Mouse (Mus musculus): ENCODE data around the gene Efnb1. TPM values are rescaled to one million over a fixed set of nuclear protein-coding genes. Genes with fewer than 3 reads are reported as not detected.

The Efnb1 gene
- polyA plus RNA-seq, 1 experiment = 0.03 TPM

- Histone ChIP-seq H3K4me1 (ENCODE audit: control insufficient read depth) (peaks cover 15% of the 10 kb centered on the region), H3K27me3 (ENCODE audit: control insufficient read depth) (peaks cover 47% of the 10 kb centered on the region), H3K4me3 (replicated peaks) (peak overlapping the region; percentile 49), H3K36me3 (ENCODE audit: control insufficient read depth) (no peaks in the 10 kb centered on the region), H3K9me3 (ENCODE audit: control insufficient read depth, low read length) (peaks cover 22% of the 10 kb centered on the region)
- no peak for TF ChIP-seq TAL1 (IDR thresholded peaks at IDR 0.05; ENCODE audit: low read length)
- TF ChIP-seq GATA1 (IDR thresholded peaks at IDR 0.05; ENCODE audit: low read length) = no peak
Observed at GRCm38 (mm10) chrX:99137928-99138740, 2.2 kb downstream of the Efnb1 start.

DNA sequence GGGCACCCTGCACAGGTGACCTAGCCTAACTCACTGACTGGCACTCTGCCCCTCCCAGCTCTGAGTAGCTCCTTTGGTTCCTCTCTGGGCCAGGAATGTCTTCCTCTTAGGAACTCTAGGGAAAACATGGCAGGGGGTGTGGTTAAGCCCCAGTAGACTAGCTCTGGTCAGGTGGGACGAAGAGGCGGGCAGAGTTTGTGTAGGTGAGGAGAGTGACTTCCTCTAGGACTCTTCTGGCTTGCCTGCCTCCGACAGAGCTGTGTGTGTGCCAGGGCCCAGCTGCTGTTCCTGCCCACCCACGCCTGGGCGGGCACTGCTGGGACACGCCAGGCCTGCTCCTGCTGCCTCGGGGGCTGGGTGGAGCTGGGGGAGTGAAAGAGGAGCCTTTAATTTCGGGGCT lies 5.1 kb downstream of the Efnb1 start:
- no peak overlapping the region for H3K4me3 ChIP-seq (replicated peaks)
- H3K27me3 ChIP-seq (ENCODE audit: control insufficient read depth) = peaks cover 34% of the 10 kb centered on the region
- peaks cover 10% of the 10 kb centered on the region for H3K9me3 ChIP-seq (ENCODE audit: control insufficient read depth, low read length)
- no peaks in the 10 kb centered on the region; the same call in 1 of the 2 replicates for H3K36me3 ChIP-seq (ENCODE audit: control insufficient read depth)
- peaks cover 6% of the 10 kb centered on the region for H3K4me1 ChIP-seq (ENCODE audit: control insufficient read depth)
- TF ChIP-seq GATA1 (IDR thresholded peaks at IDR 0.05; ENCODE audit: low read length) (no peak), TAL1 (IDR thresholded peaks at IDR 0.05; ENCODE audit: low read length) (no peak)

DNA sequence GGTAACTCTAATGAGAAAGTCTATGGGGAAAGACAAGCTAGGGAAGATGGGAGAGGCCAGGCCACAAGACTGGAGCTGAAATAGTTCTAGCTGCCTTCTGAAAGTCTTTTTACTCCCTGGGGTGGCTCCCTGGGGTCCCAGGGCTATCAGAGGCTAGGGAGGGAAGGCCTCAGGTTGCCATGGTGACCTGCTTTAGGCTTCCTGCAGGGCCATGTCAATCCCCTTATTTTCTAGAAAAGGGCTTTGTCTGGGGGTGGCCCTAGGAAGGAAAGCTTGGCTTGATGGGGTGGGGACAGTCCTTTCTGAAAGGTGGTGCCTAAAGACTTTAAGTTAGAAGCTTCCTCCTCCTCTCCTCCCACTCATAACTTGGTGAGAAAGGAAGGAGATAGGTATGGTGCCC lies 6.0 kb downstream of the Efnb1 start:
- Histone ChIP-seq H3K9me3 (ENCODE audit: control insufficient read depth, low read length) (peaks cover 2% of the 10 kb centered on the region), H3K4me3 (replicated peaks) (no peak overlapping the region), H3K4me1 (ENCODE audit: control insufficient read depth) (no peaks in the 10 kb centered on the region), H3K27me3 (ENCODE audit: control insufficient read depth) (peaks cover 26% of the 10 kb centered on the region), H3K36me3 (ENCODE audit: control insufficient read depth) (no peaks in the 10 kb centered on the region; the same call in 1 of the 2 replicates)
- TF ChIP-seq GATA1 (IDR thresholded peaks at IDR 0.05; ENCODE audit: low read length) (no peak), TAL1 (IDR thresholded peaks at IDR 0.05; ENCODE audit: low read length) (no peak)

GRCm38 (mm10) chrX:99145561-99145960 lies 9.6 kb downstream of the Efnb1 start:
- Histone ChIP-seq H3K27me3 (ENCODE audit: control insufficient read depth) (peaks cover under 1% of the 10 kb centered on the region; the same call in 1 of the 2 replicates), H3K9me3 (ENCODE audit: control insufficient read depth, low read length) (no peaks in the 10 kb centered on the region), H3K4me1 (ENCODE audit: control insufficient read depth) (no peaks in the 10 kb centered on the region), H3K36me3 (ENCODE audit: control insufficient read depth) (no peaks in the 10 kb centered on the region; the same call in 1 of the 2 replicates), H3K4me3 (replicated peaks) (no peak overlapping the region)
- no peak for TF ChIP-seq GATA1 (IDR thresholded peaks at IDR 0.05; ENCODE audit: low read length)
- TF ChIP-seq TAL1 (IDR thresholded peaks at IDR 0.05; ENCODE audit: low read length) = no peak

DNA sequence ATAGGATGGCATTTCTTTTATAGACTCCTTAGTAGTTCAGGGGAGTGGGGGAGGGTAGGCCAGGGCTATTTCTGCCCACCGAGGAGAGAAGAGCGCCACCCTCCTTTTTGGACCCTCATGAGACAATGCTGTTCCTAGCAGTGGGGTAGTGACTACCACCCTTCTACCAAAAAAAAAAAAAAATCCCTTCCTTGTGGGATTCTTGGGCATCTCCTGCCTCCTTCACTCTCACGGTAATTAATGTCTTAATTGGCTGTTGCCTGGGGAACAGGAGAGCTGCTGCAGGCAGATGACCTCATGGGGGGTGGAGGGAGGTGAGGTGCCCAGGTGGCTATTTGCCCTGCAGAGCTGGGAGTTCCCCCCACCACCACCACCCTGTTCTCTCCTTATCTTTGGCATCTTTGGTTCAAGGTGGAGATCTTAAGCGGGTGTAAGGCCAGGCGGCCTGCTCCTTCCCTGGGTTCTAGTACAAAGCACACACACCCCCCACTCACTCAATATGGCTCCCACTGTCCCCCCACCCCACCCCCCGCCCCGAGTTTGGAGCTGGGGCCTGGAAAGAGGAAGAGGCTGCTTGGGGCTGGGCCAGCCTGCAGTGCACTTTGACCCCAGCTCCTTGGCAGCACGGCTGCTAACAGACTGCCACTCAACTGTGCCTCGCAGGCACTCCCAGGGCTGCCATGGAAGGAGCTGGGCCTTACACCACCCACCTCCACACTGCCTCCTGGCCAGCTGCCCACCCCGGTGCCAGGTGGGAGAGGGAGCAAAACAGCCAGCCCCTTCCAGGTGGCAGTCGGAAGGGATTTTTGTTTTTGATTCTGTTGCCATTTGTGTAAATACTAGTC lies 12.4 kb downstream of the Efnb1 start:
- Histone ChIP-seq H3K36me3 (ENCODE audit: control insufficient read depth) (no peaks in the 10 kb centered on the region; the same call in 1 of the 2 replicates), H3K9me3 (ENCODE audit: control insufficient read depth, low read length) (no peaks in the 10 kb centered on the region), H3K4me1 (ENCODE audit: control insufficient read depth) (no peaks in the 10 kb centered on the region), H3K27me3 (ENCODE audit: control insufficient read depth) (peaks cover 2% of the 10 kb centered on the region; the same call in 1 of the 2 replicates), H3K4me3 (replicated peaks) (no peak overlapping the region)
- no peak for TF ChIP-seq TAL1 (IDR thresholded peaks at IDR 0.05; ENCODE audit: low read length)
- no peak for TF ChIP-seq GATA1 (IDR thresholded peaks at IDR 0.05; ENCODE audit: low read length)

GRCm38 (mm10) chrX:99149047-99149446 lies 13.1 kb downstream of the Efnb1 start:
- Histone ChIP-seq H3K36me3 (ENCODE audit: control insufficient read depth) (no peaks in the 10 kb centered on the region; the same call in 1 of the 2 replicates), H3K27me3 (ENCODE audit: control insufficient read depth) (peaks cover 2% of the 10 kb centered on the region; the same call in 1 of the 2 replicates), H3K4me1 (ENCODE audit: control insufficient read depth) (no peaks in the 10 kb centered on the region), H3K4me3 (replicated peaks) (no peak overlapping the region), H3K9me3 (ENCODE audit: control insufficient read depth, low read length) (no peaks in the 10 kb centered on the region)
- no peak for TF ChIP-seq GATA1 (IDR thresholded peaks at IDR 0.05; ENCODE audit: low read length)

DNA sequence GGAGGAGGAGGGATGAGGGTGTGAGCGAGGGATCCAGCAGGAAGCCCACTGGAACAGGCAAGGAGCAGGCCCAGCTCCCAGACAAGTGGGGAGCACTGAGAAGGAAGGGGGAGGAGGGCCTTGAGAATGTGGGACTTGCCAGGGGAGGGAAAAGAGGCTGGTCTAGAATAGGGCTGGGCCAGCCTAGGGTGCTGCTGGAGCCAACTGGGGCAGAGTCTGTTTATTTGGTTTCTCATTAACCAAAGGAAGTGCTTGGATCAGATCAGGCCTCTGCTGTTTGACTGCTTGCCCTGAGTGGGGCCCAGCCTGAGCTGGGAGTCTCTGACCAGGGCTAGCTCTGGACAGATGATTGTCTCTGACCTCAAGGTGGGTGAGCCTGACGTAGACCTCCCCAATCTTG lies 14.0 kb downstream of the Efnb1 start:
- TF ChIP-seq GATA1 (IDR thresholded peaks at IDR 0.05; ENCODE audit: low read length) (no peak), TAL1 (IDR thresholded peaks at IDR 0.05; ENCODE audit: low read length) (no peak)
- H3K27me3 ChIP-seq (ENCODE audit: control insufficient read depth) = peaks cover 2% of the 10 kb centered on the region; the same call in 1 of the 2 replicates
- H3K9me3 ChIP-seq (ENCODE audit: control insufficient read depth, low read length) = no peaks in the 10 kb centered on the region
- no peaks in the 10 kb centered on the region for H3K4me1 ChIP-seq (ENCODE audit: control insufficient read depth)
- H3K36me3 ChIP-seq (ENCODE audit: control insufficient read depth) = no peaks in the 10 kb centered on the region; the same call in 1 of the 2 replicates
- H3K4me3 ChIP-seq (replicated peaks) = no peak overlapping the region

DNA sequence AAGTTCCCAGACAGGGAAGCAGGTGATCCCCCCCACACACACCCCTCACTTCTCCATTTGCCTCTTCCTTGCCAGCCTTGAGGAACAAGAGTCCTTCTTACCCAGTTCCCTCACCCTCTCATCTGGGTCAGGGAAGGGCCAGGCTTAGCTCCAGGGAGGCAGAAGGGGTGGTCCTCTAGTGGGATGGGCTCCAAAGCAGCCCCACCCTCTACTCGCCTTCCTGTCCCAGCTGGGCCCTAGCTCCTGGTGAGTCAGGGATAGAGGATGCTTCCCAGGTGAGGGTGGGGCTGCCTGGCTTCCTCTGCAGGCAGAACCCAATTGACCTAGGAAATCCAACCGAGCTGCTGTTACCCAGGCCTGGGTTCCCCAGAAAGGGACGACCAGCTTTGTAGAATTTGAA lies 14.8 kb downstream of the Efnb1 start:
- TF ChIP-seq GATA1 (IDR thresholded peaks at IDR 0.05; ENCODE audit: low read length) = no peak
- TF ChIP-seq TAL1 (IDR thresholded peaks at IDR 0.05; ENCODE audit: low read length) = no peak
- H3K36me3 ChIP-seq (ENCODE audit: control insufficient read depth) = no peaks in the 10 kb centered on the region; the same call in 1 of the 2 replicates
- no peaks in the 10 kb centered on the region for H3K4me1 ChIP-seq (ENCODE audit: control insufficient read depth)
- no peaks in the 10 kb centered on the region for H3K9me3 ChIP-seq (ENCODE audit: control insufficient read depth, low read length)
- H3K27me3 ChIP-seq (ENCODE audit: control insufficient read depth) = peaks cover 2% of the 10 kb centered on the region; the same call in 1 of the 2 replicates
- H3K4me3 ChIP-seq (replicated peaks) = no peak overlapping the region

- H3K4me3 ChIP-seq (replicated peaks) = no peak overlapping the region
- H3K27me3 ChIP-seq (ENCODE audit: control insufficient read depth) = peaks cover 2% of the 10 kb centered on the region; the same call in 1 of the 2 replicates
- no peaks in the 10 kb centered on the region for H3K36me3 ChIP-seq (ENCODE audit: control insufficient read depth)
- no peaks in the 10 kb centered on the region for H3K4me1 ChIP-seq (ENCODE audit: control insufficient read depth)
- H3K9me3 ChIP-seq (ENCODE audit: control insufficient read depth, low read length) = no peaks in the 10 kb centered on the region
- no peak for TF ChIP-seq GATA1 (IDR thresholded peaks at IDR 0.05; ENCODE audit: low read length)
- TF ChIP-seq TAL1 (IDR thresholded peaks at IDR 0.05; ENCODE audit: low read length) = no peak
Observed at GRCm38 (mm10) chrX:99151434-99151833, 15.5 kb downstream of the Efnb1 start.

Data from erythroblast, embryonic 14.5 days (primary cell).